Mouse (Mus musculus) limb, embryonic 12.5 days (tissue): ENCODE measurements around the gene Ddx18. TPM values are rescaled to one million over a fixed set of nuclear protein-coding genes. Genes with fewer than 3 reads are reported as not detected.

Experiments
- ATAC-seq: fragments of 200-750 bp; cut with Nextera tagmentation; 2 replicates; pipeline ENCODE4 v1.8.0; 2017; ENCODE audit warnings: low read depth, moderate TSS enrichment; ENCODE audit not compliant: insufficient number of reproducible peaks, insufficient read depth, low FRiP score, low TSS enrichment
- H3K27ac ChIP-seq: fragments of 300-500 bp; sonication (generic); 2 replicates; pipeline ENCODE4 v1.5.1; 2016; ENCODE audit warnings: mild to moderate bottlenecking, moderate library complexity
- H3K27me3 ChIP-seq: fragments of 300-500 bp; sonication (generic); 2 replicates; pipeline ENCODE4 v1.6.1; 2016; ENCODE audit warnings: mild to moderate bottlenecking, moderate library complexity
- H3K36me3 ChIP-seq: fragments of 300-500 bp; sonication (generic); 2 replicates; pipeline ENCODE4 v1.6.1; 2016; ENCODE audit warnings: mild to moderate bottlenecking, moderate library complexity
- H3K4me1 ChIP-seq: fragments of 300-500 bp; sonication (generic); replicated peaks from 2 replicates; pipeline ENCODE4 v1.6.1; 2016
- H3K4me2 ChIP-seq: fragments of 300-500 bp; sonication (generic); 2 replicates; pipeline ENCODE4 v1.6.1; 2016; ENCODE audit warnings: mild to moderate bottlenecking, moderate library complexity
- H3K4me3 ChIP-seq: fragments of 300-500 bp; sonication (generic); replicated peaks from 2 replicates; pipeline ENCODE4 v1.5.1; 2016; ENCODE audit warnings: mild to moderate bottlenecking
- H3K9ac ChIP-seq: fragments of 300-500 bp; sonication (generic); replicated peaks from 2 replicates; pipeline ENCODE4 v1.6.1; 2016; ENCODE audit warnings: mild to moderate bottlenecking, moderate library complexity
- H3K9me3 ChIP-seq: fragments of 300-500 bp; sonication (generic); 2 replicates; pipeline ENCODE4 v1.6.1; 2016; ENCODE audit warnings: mild to moderate bottlenecking, moderate library complexity
- WGBS: fragments of 180-500 bp; shearing (Covaris S2); methylation state at CpG from one replicate; pipeline ENCODE4 v1.1.7; 2016; 5-methylcytosine and 5-hydroxymethylcytosine counted together
- polyA plus RNA-seq: library from polyadenylated mRNA; unstranded; fragments of >200 nt; fragmentation: Nextera tagmentation; extraction: Ambion mirVana; gene quantifications from 2 replicates; pipeline ENCODE4 v1.2.1, GENCODE M21; 2016

Gene Ddx18
- polyA plus RNA-seq, 1 experiment from 2014 or later = 87.3 TPM

DNA sequence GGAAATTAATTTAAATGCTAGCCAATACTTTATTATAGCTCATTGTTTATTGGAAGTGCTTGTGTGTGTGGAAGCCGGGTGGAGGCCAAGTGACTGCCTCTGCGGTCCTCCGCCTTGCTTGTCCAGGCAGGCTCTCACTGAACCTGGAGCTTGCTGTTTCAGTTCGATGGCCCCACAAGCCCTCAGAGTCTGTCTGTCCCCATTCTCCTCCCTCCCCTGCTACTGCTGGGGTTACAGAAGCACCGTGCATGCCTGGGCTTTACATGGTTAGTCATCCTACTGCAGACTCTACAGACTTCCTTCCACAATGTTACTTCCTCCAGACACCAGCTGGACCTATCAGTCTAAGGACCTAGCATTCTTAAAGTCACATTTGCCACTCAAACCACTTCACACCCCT lies 9.9 kb downstream of the Ddx18 start:
- no peaks in the 10 kb centered on the region for H3K9me3 ChIP-seq
- no peaks in the 10 kb centered on the region for H3K4me1 ChIP-seq
- 97% methylated on average over 5 of the region's 5 CpGs for WGBS
- H3K36me3 ChIP-seq = peaks cover 94% of the 10 kb centered on the region
- H3K4me2 ChIP-seq = no peak overlapping the region
- ATAC-seq = no peak
- H3K4me3 ChIP-seq = no peak overlapping the region
- no peak overlapping the region for H3K27ac ChIP-seq
- H3K9ac ChIP-seq = no peak overlapping the region
- no peaks in the 10 kb centered on the region for H3K27me3 ChIP-seq

DNA sequence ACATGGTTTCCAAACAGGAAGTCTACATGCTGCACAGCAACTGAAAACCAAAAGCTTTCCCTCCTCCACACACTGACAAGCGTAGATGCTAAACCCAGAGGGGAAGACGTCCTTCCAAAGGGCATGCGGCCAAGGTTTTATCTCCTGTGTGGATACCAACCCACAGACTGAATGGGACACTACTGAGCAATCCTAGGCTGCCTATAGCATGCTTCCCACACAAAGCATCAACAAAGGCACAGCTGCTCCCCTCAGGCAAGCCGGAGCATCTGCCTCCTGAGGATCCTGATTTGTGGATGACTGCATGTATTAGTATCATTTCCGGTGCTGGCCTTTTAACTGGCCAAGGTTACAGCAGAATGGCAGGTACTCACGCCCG lies 16.3 kb downstream of the Ddx18 start:
- Histone ChIP-seq H3K27me3 (no peaks in the 10 kb centered on the region), H3K4me1 (no peaks in the 10 kb centered on the region), H3K9ac (no peak overlapping the region), H3K4me2 (no peak overlapping the region), H3K4me3 (no peak overlapping the region), H3K36me3 (peaks cover 54% of the 10 kb centered on the region), H3K9me3 (no peaks in the 10 kb centered on the region), H3K27ac (no peak overlapping the region)
- no peak for ATAC-seq
- WGBS = 95% methylated on average over 7 of the region's 7 CpGs

DNA sequence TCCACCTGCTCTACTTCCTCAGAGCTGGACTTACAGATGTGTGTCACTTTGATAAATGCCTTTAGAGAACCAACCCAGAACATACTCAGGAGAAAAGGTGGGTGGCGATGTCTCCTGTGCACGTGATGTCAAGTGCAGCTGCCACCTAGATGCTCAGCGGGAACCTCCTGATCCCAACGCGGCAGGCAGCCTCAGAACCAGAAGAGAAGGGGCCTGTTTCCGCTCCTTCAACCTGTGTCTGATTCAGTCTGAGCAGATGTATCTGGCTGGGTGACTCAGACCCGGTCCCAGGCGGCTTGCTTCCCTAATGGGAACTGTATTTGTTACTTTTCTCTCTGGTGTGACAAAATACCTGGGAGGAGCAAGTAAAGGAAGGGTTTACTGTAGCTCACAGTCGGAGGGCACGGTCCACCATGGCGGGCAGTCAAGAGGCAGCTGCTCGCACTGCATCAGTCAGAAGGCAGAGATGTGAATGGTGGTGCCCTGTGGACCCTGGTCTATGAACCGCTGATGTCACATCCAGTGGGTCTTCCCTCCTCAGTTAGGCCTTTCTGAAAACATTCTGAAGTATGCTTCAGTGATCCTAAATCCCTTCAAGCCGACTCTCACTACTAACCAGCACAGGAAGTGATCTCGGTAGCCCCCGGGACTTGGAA lies 16.9 kb downstream of the Ddx18 start:
- ATAC-seq = no peak

DNA sequence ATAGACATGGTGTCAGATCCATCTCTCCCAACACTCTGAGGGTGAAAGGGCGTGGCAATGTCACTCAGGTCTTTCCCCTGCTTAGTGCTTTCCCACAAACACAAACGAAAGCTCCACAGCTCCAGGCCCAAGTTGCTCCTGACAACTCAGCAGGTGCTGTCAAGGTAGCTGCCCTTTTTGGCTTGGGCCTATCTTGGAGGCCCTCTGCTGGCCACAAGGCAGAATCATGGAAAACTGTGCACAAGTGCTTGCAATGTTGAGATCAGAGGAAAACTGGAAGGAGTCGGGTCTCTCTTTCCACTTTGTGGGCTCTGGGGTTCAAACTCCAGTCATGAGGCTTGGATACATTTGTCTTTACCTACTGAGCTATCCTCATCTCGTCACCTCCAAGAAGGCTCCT lies 18.3 kb downstream of the Ddx18 start:
- no peaks in the 10 kb centered on the region for H3K4me1 ChIP-seq
- H3K4me2 ChIP-seq = no peak overlapping the region
- 77% methylated on average over 4 of the region's 4 CpGs for WGBS
- no peak overlapping the region for H3K4me3 ChIP-seq
- H3K27me3 ChIP-seq = no peaks in the 10 kb centered on the region
- no peak overlapping the region for H3K9ac ChIP-seq
- peaks cover 34% of the 10 kb centered on the region for H3K36me3 ChIP-seq
- no peaks in the 10 kb centered on the region for H3K9me3 ChIP-seq
- no peak for ATAC-seq
- no peak overlapping the region for H3K27ac ChIP-seq

More for the DNA sequence above, 16.9 kb downstream of the Ddx18 start:
- peaks cover 49% of the 10 kb centered on the region for H3K36me3 ChIP-seq
- H3K4me1 ChIP-seq = no peaks in the 10 kb centered on the region
- 86% methylated on average over 16 of the region's 16 CpGs for WGBS
- H3K27me3 ChIP-seq = no peaks in the 10 kb centered on the region
- no peak overlapping the region for H3K27ac ChIP-seq
- no peaks in the 10 kb centered on the region for H3K9me3 ChIP-seq
- no peak overlapping the region for H3K9ac ChIP-seq
- no peak overlapping the region for H3K4me2 ChIP-seq
- no peak overlapping the region for H3K4me3 ChIP-seq

DNA sequence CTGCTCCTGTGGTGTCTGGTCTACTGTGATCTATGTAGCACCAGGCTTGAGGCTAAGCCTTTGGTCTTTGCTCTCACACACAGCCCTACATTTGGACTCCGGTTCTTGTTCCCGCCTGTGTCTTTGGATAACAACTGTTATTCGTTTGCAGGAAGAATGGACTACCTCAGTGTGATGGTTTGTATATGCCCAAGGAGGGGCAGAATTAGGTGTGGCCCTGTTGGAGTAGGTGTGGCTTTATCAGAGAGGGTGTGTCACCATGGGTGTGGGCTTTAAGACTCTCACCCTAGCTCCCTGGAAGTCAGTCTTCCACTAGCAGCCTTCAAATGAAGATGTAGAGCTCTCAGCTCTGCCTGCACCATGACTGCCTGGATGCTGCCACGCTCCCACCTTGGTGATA lies 19.1 kb downstream of the Ddx18 start:
- Histone ChIP-seq H3K9me3 (no peaks in the 10 kb centered on the region), H3K36me3 (peaks cover 28% of the 10 kb centered on the region), H3K27ac (no peak overlapping the region), H3K9ac (no peak overlapping the region), H3K4me1 (no peaks in the 10 kb centered on the region), H3K27me3 (no peaks in the 10 kb centered on the region), H3K4me3 (no peak overlapping the region), H3K4me2 (no peak overlapping the region)
- 89% methylated on average over 4 of the region's 4 CpGs for WGBS
- ATAC-seq = no peak

DNA sequence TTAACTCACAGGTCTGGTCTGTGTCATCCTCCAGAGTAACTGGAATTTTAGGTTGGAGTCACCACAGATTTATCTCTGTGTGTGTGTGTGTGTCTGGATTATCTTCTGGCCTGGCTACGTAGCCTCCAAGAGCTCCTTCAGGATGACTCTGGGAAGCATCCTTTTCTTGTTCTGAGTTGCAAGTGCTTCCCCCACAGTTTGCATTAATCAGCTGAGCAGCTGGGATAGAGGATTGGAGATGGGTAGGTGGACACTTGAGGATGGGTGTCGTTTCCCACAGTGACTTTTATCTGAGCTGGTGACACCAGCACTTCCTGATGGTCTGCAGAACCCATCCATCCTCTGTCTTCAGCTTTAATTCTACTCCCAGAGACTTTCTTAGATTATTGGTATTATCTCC lies 20.9 kb downstream of the Ddx18 start:
- ATAC-seq = no peak
- no peak overlapping the region for H3K4me3 ChIP-seq
- H3K4me1 ChIP-seq = no peaks in the 10 kb centered on the region
- no peak overlapping the region for H3K27ac ChIP-seq
- H3K9me3 ChIP-seq = no peaks in the 10 kb centered on the region
- H3K9ac ChIP-seq = no peak overlapping the region
- H3K27me3 ChIP-seq = no peaks in the 10 kb centered on the region
- H3K4me2 ChIP-seq = no peak overlapping the region
- peaks cover 13% of the 10 kb centered on the region for H3K36me3 ChIP-seq
- WGBS = 65% methylated on average over 2 of the region's 2 CpGs

DNA sequence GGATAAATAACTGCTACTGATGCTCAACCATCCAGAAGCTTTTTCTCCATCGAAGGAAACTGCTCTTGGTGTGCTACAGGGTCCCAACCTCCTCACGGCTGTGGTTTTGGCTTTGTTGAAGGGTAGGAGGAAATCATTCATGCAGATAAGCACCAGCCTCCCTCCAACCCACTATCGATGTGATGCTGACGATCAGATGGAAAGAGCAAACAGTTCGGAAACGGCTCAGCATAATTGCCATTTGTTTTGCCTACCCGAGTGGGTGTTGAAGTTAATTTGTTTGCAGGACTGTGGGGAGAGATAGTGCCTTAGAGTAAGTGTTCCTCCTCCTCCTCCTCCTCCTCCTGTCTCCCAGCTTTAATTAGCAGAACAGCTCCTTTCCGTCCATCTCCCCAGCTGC lies 27.4 kb downstream of the Ddx18 start:
- 82% methylated on average over 8 of the region's 8 CpGs for WGBS
- H3K27me3 ChIP-seq = no peaks in the 10 kb centered on the region
- no peaks in the 10 kb centered on the region for H3K4me1 ChIP-seq
- H3K36me3 ChIP-seq = no peaks in the 10 kb centered on the region
- no peak for ATAC-seq
- no peaks in the 10 kb centered on the region for H3K9me3 ChIP-seq
- no peak overlapping the region for H3K4me2 ChIP-seq
- no peak overlapping the region for H3K4me3 ChIP-seq
- H3K27ac ChIP-seq = no peak overlapping the region
- no peak overlapping the region for H3K9ac ChIP-seq

DNA sequence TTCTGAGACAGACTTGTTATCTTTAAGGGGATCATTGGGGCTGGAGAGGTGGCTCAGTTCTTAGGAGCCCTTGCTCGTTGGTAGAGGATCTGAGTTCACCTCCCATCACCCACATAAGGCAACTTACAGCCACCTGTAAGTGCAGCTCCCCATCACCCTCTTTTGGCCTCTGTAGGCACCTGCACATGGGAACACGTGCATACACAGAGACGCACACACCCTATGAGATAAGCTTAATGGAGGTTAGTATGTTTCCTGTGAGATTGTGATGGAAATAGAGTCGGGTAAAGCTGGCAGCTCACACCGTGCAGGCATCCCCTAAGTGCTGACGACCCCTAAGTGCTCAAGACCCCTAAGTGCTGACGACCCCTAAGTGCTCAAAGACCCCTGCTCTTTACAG lies 36.4 kb downstream of the Ddx18 start:
- peaks cover 10% of the 10 kb centered on the region for H3K4me1 ChIP-seq

DNA sequence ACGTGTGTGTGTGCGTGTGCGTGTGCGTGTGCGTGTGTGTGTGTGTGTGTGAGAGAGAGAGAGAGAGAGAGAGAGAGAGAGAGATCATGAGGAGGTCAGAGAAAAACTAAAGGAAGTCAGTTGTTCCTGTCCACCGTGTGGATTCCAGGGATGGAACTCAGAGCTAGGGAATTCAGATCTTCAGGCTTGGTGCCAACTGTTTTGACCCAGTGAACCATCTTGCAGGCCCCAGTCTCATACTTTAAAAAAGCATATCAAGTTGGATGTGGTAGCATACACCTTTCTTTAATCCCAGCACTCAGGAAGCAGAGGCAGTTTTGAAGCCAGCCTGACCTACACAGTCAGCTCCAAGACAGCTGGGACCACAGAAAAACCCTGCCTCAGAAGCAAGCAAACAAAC lies 38.5 kb downstream of the Ddx18 start:
- no peaks in the 10 kb centered on the region for H3K36me3 ChIP-seq
- H3K9me3 ChIP-seq = no peaks in the 10 kb centered on the region
- H3K4me2 ChIP-seq = no peak overlapping the region
- peaks cover 37% of the 10 kb centered on the region for H3K27me3 ChIP-seq
- WGBS = 85% methylated on average over 6 of the region's 6 CpGs
- H3K27ac ChIP-seq = no peak overlapping the region
- H3K9ac ChIP-seq = no peak overlapping the region
- H3K4me1 ChIP-seq = peaks cover 10% of the 10 kb centered on the region
- no peak overlapping the region for H3K4me3 ChIP-seq
- no peak for ATAC-seq

More for the DNA sequence above, 36.4 kb downstream of the Ddx18 start:
- Histone ChIP-seq H3K4me2 (no peak overlapping the region), H3K27me3 (peaks cover 34% of the 10 kb centered on the region), H3K9me3 (no peaks in the 10 kb centered on the region), H3K4me3 (no peak overlapping the region), H3K27ac (no peak overlapping the region), H3K36me3 (no peaks in the 10 kb centered on the region), H3K9ac (no peak overlapping the region)
- ATAC-seq = no peak
- 69% methylated on average over 7 of the region's 7 CpGs for WGBS

DNA sequence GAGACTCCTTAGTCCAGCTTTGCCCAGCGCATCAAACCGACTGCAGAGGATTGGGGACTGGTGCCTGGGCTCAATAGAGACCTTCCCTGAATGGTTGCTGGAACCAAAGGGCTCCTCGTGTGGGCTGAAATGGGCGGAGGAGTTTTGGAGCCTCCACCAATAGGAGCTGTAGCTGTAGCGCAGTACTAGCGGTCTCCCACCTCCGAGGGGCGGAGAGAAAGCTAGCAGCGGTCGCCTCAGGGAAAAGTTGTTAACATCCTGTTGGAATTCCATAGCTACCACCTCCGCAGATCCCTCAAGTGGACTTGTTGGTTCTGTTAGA lies 39.4 kb downstream of the Ddx18 start, which contains the start of gene Htr5b:
TSS of gene Htr5b (minus strand) at position 67 of the 322 bp plus-strand sequence.
- H3K36me3 ChIP-seq = no peaks in the 10 kb centered on the region
- no peak within 1 kb of the TSS for H3K27ac ChIP-seq
- peaks cover 37% of the 10 kb centered on the region for H3K27me3 ChIP-seq
- H3K4me2 ChIP-seq = peak within 1 kb of the TSS; percentile 79
- H3K4me3 ChIP-seq = peak within 1 kb of the TSS; percentile 40
- H3K9ac ChIP-seq = no peak within 1 kb of the TSS
- peak; percentile 89 for ATAC-seq
- 4% methylated on average over 11 of the region's 11 CpGs for WGBS
- no peaks in the 10 kb centered on the region for H3K9me3 ChIP-seq
- H3K4me1 ChIP-seq = peaks cover 10% of the 10 kb centered on the region

DNA sequence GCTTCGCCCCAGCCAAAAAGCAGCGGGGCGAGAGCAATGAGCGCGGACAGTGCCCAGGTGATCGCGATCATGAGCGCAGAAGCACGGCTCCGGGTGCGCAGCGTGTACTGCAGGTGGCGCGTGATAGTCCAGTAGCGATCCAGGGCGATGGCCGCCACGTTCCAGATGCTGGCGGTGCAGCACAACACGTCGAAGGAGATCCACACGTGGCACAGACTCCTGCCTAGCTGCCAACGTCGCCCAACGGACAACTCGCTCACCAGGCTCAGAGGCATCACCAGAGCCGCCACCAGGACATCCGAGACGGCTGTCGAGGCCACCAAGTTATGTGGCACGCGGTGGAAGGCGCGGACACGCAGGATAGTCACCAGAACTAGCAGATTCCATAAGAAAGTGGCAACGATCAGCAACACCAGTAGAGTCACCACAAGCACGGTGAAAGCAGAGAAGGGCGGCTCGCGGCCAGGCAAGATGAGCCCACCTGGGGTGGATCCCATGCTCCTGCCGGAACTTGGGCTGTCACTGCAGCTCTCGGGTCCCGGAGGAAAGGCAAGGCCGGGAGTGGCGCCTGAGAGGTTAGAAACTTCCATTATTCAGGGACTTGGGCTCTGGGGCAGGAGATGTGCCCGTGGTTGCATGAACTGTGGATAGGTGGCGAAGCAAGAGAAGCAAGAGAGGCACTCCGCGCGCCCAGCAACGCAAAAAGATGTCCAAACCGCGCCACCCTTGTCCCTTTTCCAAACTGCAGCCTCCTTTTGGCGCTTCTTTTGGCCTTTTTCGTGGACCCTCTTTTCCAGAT lies 40.0 kb downstream of the Ddx18 start:
- no peak overlapping the region for H3K9ac ChIP-seq
- peak overlapping the region; percentile 40 for H3K4me3 ChIP-seq
- 12% methylated on average over 55 of the region's 55 CpGs for WGBS
- peak; percentile 12; the same call in 1 of the 2 replicates for ATAC-seq
- no peaks in the 10 kb centered on the region for H3K36me3 ChIP-seq
- no peaks in the 10 kb centered on the region for H3K9me3 ChIP-seq
- no peak overlapping the region for H3K27ac ChIP-seq
- peaks cover 37% of the 10 kb centered on the region for H3K27me3 ChIP-seq
- H3K4me2 ChIP-seq = peak overlapping the region; percentile 79
- peaks cover 10% of the 10 kb centered on the region for H3K4me1 ChIP-seq
